9 mouse cellular contexts compared by ENCODE assay signal in the genomic region with DNA sequence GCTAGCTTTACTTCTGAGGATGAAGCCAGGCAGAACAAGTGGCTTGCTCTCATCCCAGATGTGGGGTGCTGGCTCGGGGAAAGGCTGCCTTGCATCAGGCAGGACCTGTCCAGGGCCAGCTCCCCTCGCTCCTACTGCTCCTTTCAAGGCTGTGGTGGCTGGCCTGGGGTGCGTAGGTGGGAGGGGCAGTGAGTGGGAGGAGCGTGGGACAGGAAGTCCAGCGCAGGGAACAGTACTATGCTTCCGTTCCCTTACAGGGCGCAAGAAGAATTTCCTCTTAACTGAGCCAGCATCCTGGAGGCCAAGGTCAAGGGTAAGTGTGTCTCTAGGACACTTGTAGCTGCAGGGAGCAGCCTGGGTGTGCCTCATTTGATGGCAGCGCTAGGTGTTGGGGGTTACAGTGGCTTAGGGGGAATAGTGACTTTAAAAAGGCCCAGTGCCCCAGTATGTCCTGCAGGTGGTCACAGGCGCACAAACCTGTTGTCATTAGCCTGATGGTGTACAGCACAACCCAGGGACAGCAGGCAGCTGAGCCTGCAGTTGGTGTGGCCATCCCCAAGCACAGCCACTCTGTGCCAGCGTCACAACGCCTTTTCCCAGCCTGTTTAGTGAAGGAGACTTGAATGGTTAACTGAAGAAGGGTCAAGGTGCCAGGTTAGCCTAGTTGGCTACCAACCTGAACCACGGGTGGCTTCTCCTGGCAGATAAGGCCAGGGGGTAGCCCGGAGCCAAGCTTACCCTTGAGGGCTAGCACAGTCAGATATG. TPM values are rescaled to one million over a fixed set of nuclear protein-coding genes. Genes with fewer than 3 reads are reported as not detected.
A peak's percentile ranks its signal among the peaks of the same experiment; 100 is the strongest.
DNase-seq lines count a peak whose midpoint lies in the region; ATAC-seq and TF ChIP-seq lines count a peak whose summit lies in the region.
"Had no signal": no experiment of that assay in that cellular context is flagged by ENCODE, and none has a peak within 500 bp of the region (broad histone marks: within the 10 kb centered on the region; RNA-seq: fewer than 3 reads in every experiment).

No protein-coding gene starts in this region.

- H3K36me3 ChIP-seq in heart, postnatal 0 days (replicated peaks; ENCODE audit: control insufficient read depth, insufficient read depth, low read length): peaks cover 9% of the 10 kb centered on the region; the same call in 1 of the 2 replicates
- H3K36me3 ChIP-seq in liver, embryonic 13.5 days: peaks cover 39% of the 10 kb centered on the region

- H3K9me3 ChIP-seq in heart, postnatal 0 days (replicated peaks; ENCODE audit: control insufficient read depth, low read length): no peaks in the 10 kb centered on the region
- no peaks in the 10 kb centered on the region for H3K9me3 ChIP-seq in liver, embryonic 13.5 days (replicated peaks)

- no peak overlapping the region for H3K9ac ChIP-seq in heart, postnatal 0 days (replicated peaks; ENCODE audit: low read depth, low read length)
- no peak overlapping the region for H3K9ac ChIP-seq in liver, embryonic 13.5 days

- H3K4me3 ChIP-seq in heart, postnatal 0 days (ENCODE audit: low read depth, low read length): no peak overlapping the region
- no peak overlapping the region for H3K4me3 ChIP-seq in liver, embryonic 13.5 days (replicated peaks)

- intact Hi-C loops in gastrocnemius, postnatal 14 days (cut with DNase I; ENCODE audit: low total_unique reads): loop anchor here (10.0 kb wide), 1 partner anchor 100 kb away; a partner anchor contains a TSS

- H3K27ac ChIP-seq in heart, postnatal 0 days (ENCODE audit: low read depth): peak overlapping the region; percentile 56
- no peak overlapping the region for H3K27ac ChIP-seq in liver, embryonic 13.5 days
- H3K27ac ChIP-seq: macrophage had no signal

- TF ChIP-seq EP300 in heart, postnatal 0 days (IDR thresholded peaks at IDR 0.05; ENCODE audit: low read depth): no peak

- 72% methylated on average over 13 of the region's 13 CpGs for WGBS in heart, postnatal 0 days
- WGBS in liver, embryonic 13.5 days (ENCODE audit: insufficient replicate concordance): 67% methylated on average over 13 of the region's 13 CpGs

- peak; percentile 18 for DNase-seq in gastrocnemius, postnatal 14 days
- DNase-seq in gastrocnemius, postnatal 10 days: no peak
- DNase-seq in ZHBTc4 (ENCODE audit: low read depth, low spot score): peak; percentile 84
- peak; percentile 46 for DNase-seq in heart, postnatal 0 days (ENCODE audit: low spot score)
- DNase-seq in liver, embryonic 13.5 days: no peak
- no peak for DNase-seq in c-Kit-positive CD71-positive TER-119-positive erythroid progenitor cells, embryonic 14.5 days (ENCODE audit: low spot score)
- no peak for DNase-seq in layer of hippocampus, postnatal 14 days (ENCODE audit: low spot score in 2 of 2)

- peak; percentile 50 for ATAC-seq in heart, postnatal 0 days (ENCODE audit: insufficient read depth, low read depth)
- peak; percentile 34; the same call in 1 of the 2 replicates for ATAC-seq in liver, embryonic 13.5 days (ENCODE audit: low read depth)
- ATAC-seq in erythroblast, adult 5-6 weeks (replicated peaks; ENCODE audit: low FRiP score, poor library complexity, severe bottlenecking): no peak

- no peak overlapping the region for H3K4me2 ChIP-seq in heart, postnatal 0 days (ENCODE audit: low read depth, low read length)
- no peak overlapping the region for H3K4me2 ChIP-seq in liver, embryonic 13.5 days

- TF ChIP-seq CTCF in heart, postnatal 0 days (IDR thresholded peaks at IDR 0.05; ENCODE audit: low read depth): no peak

- H3K27me3 ChIP-seq in heart, postnatal 0 days (ENCODE audit: control insufficient read depth, insufficient read depth, low read length): no peaks in the 10 kb centered on the region
- no peaks in the 10 kb centered on the region for H3K27me3 ChIP-seq in liver, embryonic 13.5 days

- peaks cover 10% of the 10 kb centered on the region; the same call in 1 of the 2 replicates for H3K4me1 ChIP-seq in heart, postnatal 0 days (ENCODE audit: control insufficient read depth, insufficient read depth)
- H3K4me1 ChIP-seq in liver, embryonic 13.5 days (replicated peaks): no peaks in the 10 kb centered on the region

RNA-seq across cellular contexts. Expression of a gene that starts 10.1 kb away (rescaled TPM):
- total RNA-seq in gastrocnemius, postnatal 14 days (2021): 10 to 100 TPM; 22.4 to 26.8 TPM
- 10 to 100 TPM; 23.8 to 27.0 TPM for total RNA-seq in gastrocnemius, postnatal 10 days (2021)
- 7.1 and 22.1 TPM in 2 replicates for total RNA-seq in heart, postnatal 0 days (2014; rRNA removed; ENCODE audit: low replicate concordance)
- polyA plus RNA-seq in heart, postnatal 0 days (2015; fragmentation: Nextera tagmentation; extraction: Ambion mirVana): 39.6 and 45.4 TPM in 2 replicates
- polyA plus RNA-seq in liver, embryonic 13.5 days (2015; fragmentation: Nextera tagmentation; extraction: Ambion mirVana): 33.2 and 39.9 TPM in 2 replicates
- total RNA-seq in layer of hippocampus, postnatal 14 days (2021): 10 to 100 TPM; 39.9 to 44.5 TPM
- 1.2 and 18.8 TPM in 2 replicates for total RNA-seq in erythroblast, adult 5-6 weeks (2015; ENCODE audit: low replicate concordance)
- 7.0 and 20.1 TPM in 2 replicates for total RNA-seq in erythroblast, adult 5-6 weeks (2017; ENCODE audit: low replicate concordance)

Comparison
In these comparisons a context has a peak if more than half of its experiments do, and no peak if none do; other contexts are left out.
1. DNase-seq: peak in gastrocnemius, postnatal 14 days (single experiment), ZHBTc4 (single experiment) and heart, postnatal 0 days (single experiment); none in gastrocnemius, postnatal 10 days (single experiment), liver, embryonic 13.5 days (single experiment), c-Kit-positive CD71-positive TER-119-positive erythroid progenitor cells, embryonic 14.5 days (single experiment) and layer of hippocampus, postnatal 14 days (0 of 2).